17 mouse cellular contexts compared by ENCODE assay signal in genomic region chr2:102831547-102831946, GRCm38 (mm10).
"Had no signal": no experiment of that assay in that cellular context is flagged by ENCODE, and none has a peak within 500 bp of the region (broad histone marks: within the 10 kb centered on the region; RNA-seq: fewer than 3 reads in every experiment).

No protein-coding gene starts in this region.

- H3K36me3 ChIP-seq: limb, embryonic 12.5 days; neural tube, embryonic 12.5 days; stomach, embryonic 15.5 days had no signal

- H3K4me3 ChIP-seq: layer of hippocampus, adult 2 months; limb, embryonic 12.5 days; liver, embryonic 13.5 days; lung, embryonic 15.5 days; myocyte; neural tube, embryonic 12.5 days; stomach, embryonic 15.5 days had no signal

- H3K27ac ChIP-seq: kidney, postnatal 0 days; layer of hippocampus, adult 2 months; limb, embryonic 12.5 days; liver, embryonic 13.5 days; lung, embryonic 15.5 days; neural tube, embryonic 12.5 days; stomach, embryonic 15.5 days had no signal

- H3K9ac ChIP-seq: limb, embryonic 12.5 days; liver, embryonic 13.5 days; liver, postnatal 0 days; lung, embryonic 15.5 days; neural tube, embryonic 12.5 days; stomach, embryonic 15.5 days had no signal

- H3K9me3 ChIP-seq: limb, embryonic 12.5 days; liver, embryonic 13.5 days; lung, embryonic 15.5 days; neural tube, embryonic 12.5 days; stomach, embryonic 15.5 days had no signal

- H3K27me3 ChIP-seq: limb, embryonic 12.5 days; liver, embryonic 13.5 days; lung, embryonic 15.5 days; neural tube, embryonic 12.5 days; stomach, embryonic 15.5 days had no signal

- DNase-seq: kidney, adult 2 months; kidney, postnatal 4 days; liver; liver, embryonic 13.5 days; liver, postnatal 0 days; lung, postnatal 14 days; midbrain, embryonic 14.5 days; retina, postnatal 1 day; thymus, adult 2 months; thymus, postnatal 36 days had no signal

- ATAC-seq: liver, postnatal 0 days had no signal

- H3K4me2 ChIP-seq: limb, embryonic 12.5 days; liver, embryonic 13.5 days; lung, embryonic 15.5 days; neural tube, embryonic 12.5 days; stomach, embryonic 15.5 days had no signal

- H3K4me1 ChIP-seq: limb, embryonic 12.5 days; liver, embryonic 13.5 days; lung, embryonic 15.5 days; neural tube, embryonic 12.5 days; stomach, embryonic 15.5 days had no signal
